Mouse (Mus musculus) CH12.LX (cell line): ENCODE results near the gene Tmx4. TPM values are rescaled to one million over a fixed set of nuclear protein-coding genes. Genes with fewer than 3 reads are reported as not detected.

Experiments used
- DNase-seq: peaks from one replicate; pipeline ENCODE4 v3.0.0-alpha.2; 2013; ENCODE audit errors: extremely low read depth
- H3K27ac ChIP-seq: 2 replicates; pipeline ENCODE4 v1.5.1; 2012; ENCODE audit warnings: low read depth, mild to moderate bottlenecking, control low read depth, moderate library complexity; ENCODE audit not compliant: insufficient read depth
- H3K27me3 ChIP-seq: replicated peaks from 2 replicates; pipeline ENCODE3; 2012; ENCODE audit warnings: inconsistent platforms
- H3K36me3 ChIP-seq, 2 experiments: replicated peaks in 1 of 2; 2 replicates each; pipeline versions ENCODE3 to v1.6.1; 2012; ENCODE audit warnings: inconsistent platforms in 1 of 2, low read length in 1 of 2, mild to moderate bottlenecking in 1 of 2, mixed read lengths in 1 of 2, moderate library complexity in 1 of 2; ENCODE audit not compliant: control insufficient read depth in 1 of 2, insufficient read depth in 1 of 2
- H3K4me1 ChIP-seq, 2 experiments: 2 replicates each; pipeline ENCODE4 v1.6.1; 2012; ENCODE audit warnings: inconsistent platforms in 1 of 2, moderate library complexity in 1 of 2; ENCODE audit not compliant: insufficient read depth in 2 of 2, control insufficient read depth in 1 of 2
- H3K4me2 ChIP-seq: 2 replicates; pipeline ENCODE4 v1.6.1; 2012; ENCODE audit warnings: low read depth, mild to moderate bottlenecking, control low read depth; ENCODE audit not compliant: poor library complexity, insufficient read depth, severe bottlenecking
- H3K4me3 ChIP-seq, 3 experiments: fragments of 150-350 bp in 1 of 3; sonication (generic) in 1 of 3; replicated peaks in 1 of 3; 2 replicates each; pipeline versions ENCODE3 to v1.5.1; 2011 to 2012; ENCODE audit warnings: low read depth in 2 of 3, low read length in 2 of 3, mild to moderate bottlenecking in 2 of 3, moderate library complexity in 2 of 3, control low read depth in 1 of 3, improper control_type of control experiment in 1 of 3, inconsistent platforms in 1 of 3, mixed read lengths in 1 of 3; ENCODE audit not compliant: poor library complexity in 1 of 3
- H3K79me2 ChIP-seq: replicated peaks from 2 replicates; pipeline ENCODE4 v1.6.1; 2012; ENCODE audit warnings: mild to moderate bottlenecking, moderate library complexity; ENCODE audit not compliant: control insufficient read depth, poor library complexity, insufficient read depth, severe bottlenecking; ENCODE audit errors: extremely low read depth
- H3K9ac ChIP-seq: 2 replicates; pipeline ENCODE4 v1.6.1; 2012; ENCODE audit warnings: low read depth, mild to moderate bottlenecking, control low read depth, moderate library complexity; ENCODE audit not compliant: insufficient read depth
- H3K9me3 ChIP-seq: replicated peaks from 2 replicates; pipeline ENCODE3; 2012; ENCODE audit warnings: low read length, inconsistent platforms, mixed read lengths
- BHLHE40 ChIP-seq: IDR thresholded peaks from 2 replicates; pipeline ENCODE4 v1.6.1; 2011; ENCODE audit warnings: mild to moderate bottlenecking, low read depth, low read length, improper control_type of control experiment
- CHD1 ChIP-seq: IDR thresholded peaks from 2 replicates; pipeline ENCODE4 v1.6.1; 2012; ENCODE audit warnings: low read depth, low read length, improper control_type of control experiment, inconsistent platforms
- CHD2 ChIP-seq: IDR thresholded peaks from 2 replicates; pipeline ENCODE4 v1.6.1; 2011; ENCODE audit warnings: low read length, improper control_type of control experiment
- CTCF ChIP-seq, 2 experiments: IDR thresholded peaks in 1 of 2; conservative IDR thresholded peaks in 1 of 2; 2 replicates each; pipeline ENCODE4 v1.5.1; 2011 to 2012; ENCODE audit warnings: low read depth in 2 of 2, low read length in 2 of 2, improper control_type of control experiment in 1 of 2, inconsistent platforms in 1 of 2, mild to moderate bottlenecking in 1 of 2, moderate library complexity in 1 of 2
- E2F4 ChIP-seq: IDR thresholded peaks from 2 replicates; pipeline ENCODE4 v1.6.1; 2011; ENCODE audit warnings: low read depth, low read length, improper control_type of control experiment; ENCODE audit not compliant: insufficient replicate concordance
- ELF1 ChIP-seq: IDR thresholded peaks from 2 replicates; pipeline ENCODE4 v1.6.1; 2014; ENCODE audit warnings: low read depth, mild to moderate bottlenecking, inconsistent platforms, low read length, improper control_type of control experiment
- ETS1 ChIP-seq: conservative IDR thresholded peaks from 2 replicates; pipeline ENCODE4 v1.6.1; 2012; ENCODE audit warnings: low read depth, mild to moderate bottlenecking, inconsistent platforms, low read length, improper control_type of control experiment, moderate library complexity
- JUND ChIP-seq: conservative IDR thresholded peaks from 2 replicates; pipeline ENCODE4 v1.6.1; 2011; ENCODE audit warnings: low read depth, low read length, improper control_type of control experiment
- MAFK ChIP-seq: IDR thresholded peaks from 2 replicates; pipeline ENCODE4 v1.6.1; 2011; ENCODE audit warnings: low read length, improper control_type of control experiment; ENCODE audit not compliant: insufficient replicate concordance
- MAZ ChIP-seq: IDR thresholded peaks from 2 replicates; pipeline ENCODE4 v1.6.1; 2012; ENCODE audit warnings: low read depth, mild to moderate bottlenecking, inconsistent platforms, low read length, improper control_type of control experiment, moderate library complexity
- MXI1 ChIP-seq: IDR thresholded peaks from 2 replicates; pipeline ENCODE4 v1.6.1; 2011; ENCODE audit warnings: mild to moderate bottlenecking, low read depth, low read length, improper control_type of control experiment
- MYC ChIP-seq: IDR thresholded peaks from 2 replicates; pipeline ENCODE4 v1.6.1; 2011; ENCODE audit warnings: low read depth, mild to moderate bottlenecking, improper control_type of control experiment, low read length
- NELFE ChIP-seq: IDR thresholded peaks from 2 replicates; pipeline ENCODE4 v1.6.1; 2011; ENCODE audit warnings: low read depth, low read length, improper control_type of control experiment
- PAX5 ChIP-seq: IDR thresholded peaks from 2 replicates; pipeline ENCODE4 v1.6.1; 2012; ENCODE audit warnings: low read length, inconsistent platforms, mixed read lengths
- POLR2A ChIP-seq: IDR thresholded peaks from 2 replicates; pipeline ENCODE4 v1.6.1; 2011; ENCODE audit warnings: low read depth, mild to moderate bottlenecking, improper control_type of control experiment, low read length
- RAD21 ChIP-seq: IDR thresholded peaks from 2 replicates; pipeline ENCODE4 v1.6.1; 2011; ENCODE audit warnings: low read depth, mild to moderate bottlenecking, low read length, improper control_type of control experiment, moderate library complexity
- RCOR1 ChIP-seq: conservative IDR thresholded peaks from 2 replicates; pipeline ENCODE4 v1.6.1; 2012; ENCODE audit warnings: low read depth, mild to moderate bottlenecking, inconsistent platforms, low read length, improper control_type of control experiment
- SIN3A ChIP-seq: IDR thresholded peaks from 2 replicates; pipeline ENCODE4 v1.6.1; 2012; ENCODE audit warnings: low read length, improper control_type of control experiment, inconsistent platforms
- SMC3 ChIP-seq: IDR thresholded peaks from 2 replicates; pipeline ENCODE4 v1.6.1; 2011; ENCODE audit warnings: low read depth, low read length, improper control_type of control experiment
- TCF12 ChIP-seq: IDR thresholded peaks from 2 replicates; pipeline ENCODE4 v1.6.1; 2014; ENCODE audit warnings: low read depth, mild to moderate bottlenecking, inconsistent platforms, low read length, improper control_type of control experiment
- UBTF ChIP-seq: IDR thresholded peaks from 2 replicates; pipeline ENCODE4 v1.6.1; 2012; ENCODE audit warnings: low read depth, mild to moderate bottlenecking, inconsistent platforms, low read length, improper control_type of control experiment, moderate library complexity
- ZC3H11A ChIP-seq: IDR thresholded peaks from 2 replicates; pipeline ENCODE4 v1.6.1; 2012; ENCODE audit warnings: low read depth, mild to moderate bottlenecking, inconsistent platforms, low read length, improper control_type of control experiment
- ZKSCAN1 ChIP-seq: IDR thresholded peaks from 2 replicates; pipeline ENCODE4 v1.6.1; 2012; ENCODE audit warnings: low read depth, inconsistent platforms, low read length, improper control_type of control experiment, borderline replicate concordance
- ZMIZ1 ChIP-seq: IDR thresholded peaks from 2 replicates; pipeline ENCODE4 v1.6.1; 2012; ENCODE audit warnings: low read depth, mild to moderate bottlenecking, inconsistent platforms, low read length, improper control_type of control experiment
- ZNF384 ChIP-seq: IDR thresholded peaks from 2 replicates; pipeline ENCODE4 v1.6.1; 2012; ENCODE audit warnings: low read depth, low read length, improper control_type of control experiment, inconsistent platforms
- dilution Hi-C: fragments of 300-500 bp; cut with MboI; formaldehyde crosslinking; loops from 2 replicates; pipeline ENCODE4 v1.14.3; 2020; ENCODE audit warnings: low sequenced_read_pairs; ENCODE audit not compliant: extremely low pct_unique_long_range_greater_than_20kb, extremely low pct_ligation_motif_present
- in situ Hi-C: fragments of 300-500 bp; cut with MboI; formaldehyde crosslinking; loops from 3 replicates; pipeline ENCODE4 v1.14.3; 2019; ENCODE audit warnings: low sequenced_read_pairs, low pct_ligation_motif_present, low pct_unique_long_range_greater_than_20kb, mixed read lengths
- polyA plus RNA-seq: library from polyadenylated mRNA; unstranded; fragments of >175 nt; gene quantifications from 2 replicates; pipeline ENCODE4 v1.2.1, GENCODE M21; 2012; ENCODE audit warnings: low read depth; ENCODE audit not compliant: insufficient read length
- total RNA-seq, 2 experiments: library from RNA; depleted of rRNA; stranded (reverse); fragments of 300-350 nt in 1 of 2; fragments of >200 nt in 1 of 2; gene quantifications; 2 replicates each; pipeline ENCODE4 v1.2.3; 2012 to 2014

The Tmx4 gene
- total and polyA plus RNA-seq, 3 experiments = 5.8 to 10.4 (median 9.7) TPM

- dilution Hi-C loops = no loop called here
Observed at GRCm38 (mm10) chr2:134691055-134691454, 47.1 kb upstream of the Tmx4 start.

GRCm38 (mm10) chr2:134682326-134682725, 38.4 kb upstream of the Tmx4 start:
- TF ChIP-seq ZMIZ1 (no peak), MYC (no peak), UBTF (no peak), MAFK (no peak), CHD1 (no peak), E2F4 (no peak)
- Histone ChIP-seq H3K4me1 (no peaks in the 10 kb centered on the region), H3K36me3 (no peaks in the 10 kb centered on the region), H3K9me3 (no peaks in the 10 kb centered on the region), H3K79me2 (no peaks in the 10 kb centered on the region), H3K4me2 (no peak overlapping the region), H3K27ac (no peak overlapping the region), H3K4me3 (no peak overlapping the region), H3K27me3 (no peaks in the 10 kb centered on the region), H3K9ac (no peak overlapping the region)
- dilution Hi-C loops (no loop called here), in situ Hi-C loops (loop anchor here (25.0 kb wide), 1 partner anchor 655 kb away; no protein-coding TSS in a partner anchor)
- no peak for DNase-seq

More at GRCm38 (mm10) chr2:134691055-134691454, 47.1 kb upstream of the Tmx4 start:
- Histone ChIP-seq H3K79me2 (no peaks in the 10 kb centered on the region), H3K9ac (no peak overlapping the region), H3K4me2 (no peak overlapping the region), H3K4me1 (no peaks in the 10 kb centered on the region), H3K4me3 (no peak overlapping the region), H3K27ac (no peak overlapping the region), H3K9me3 (no peaks in the 10 kb centered on the region), H3K36me3 (no peaks in the 10 kb centered on the region), H3K27me3 (no peaks in the 10 kb centered on the region)
- DNase-seq = no peak
- TF ChIP-seq CHD2 (no peak), ZKSCAN1 (no peak), UBTF (no peak), CTCF (conservative IDR thresholded peaks at IDR 0.05 in 1 of 2, IDR thresholded peaks at IDR 0.05 in 1 of 2; ENCODE audit: low read depth in 2 of 2, low read length in 2 of 2) (no peak), PAX5 (no peak), POLR2A (no peak), RCOR1 (no peak), TCF12 (no peak)
- in situ Hi-C loops = loop anchor here (25.0 kb wide), 1 partner anchor 646 kb away; no protein-coding TSS in a partner anchor

GRCm38 (mm10) chr2:134681271-134681961, 37.5 kb upstream of the Tmx4 start:
- peak; percentile 35 for DNase-seq
- Histone ChIP-seq H3K4me2 (no peak overlapping the region), H3K9me3 (no peaks in the 10 kb centered on the region), H3K79me2 (no peaks in the 10 kb centered on the region), H3K4me3 (no peak overlapping the region), H3K27me3 (no peaks in the 10 kb centered on the region), H3K4me1 (no peaks in the 10 kb centered on the region), H3K36me3 (no peaks in the 10 kb centered on the region), H3K9ac (no peak overlapping the region), H3K27ac (no peak overlapping the region)
- in situ Hi-C loops = loop anchor here (25.0 kb wide), 1 partner anchor 656 kb away; no protein-coding TSS in a partner anchor
- dilution Hi-C loops = no loop called here
- TF ChIP-seq RCOR1 (no peak), RAD21 (peak; percentile 56), SMC3 (peak; percentile 45), NELFE (no peak), MAFK (no peak), ZKSCAN1 (no peak), SIN3A (no peak), MAZ (no peak), ZC3H11A (no peak), BHLHE40 (no peak), ELF1 (no peak), ZNF384 (no peak), JUND (no peak), MXI1 (no peak), ETS1 (no peak), CTCF (conservative IDR thresholded peaks at IDR 0.05 in 1 of 2, IDR thresholded peaks at IDR 0.05 in 1 of 2; ENCODE audit: low read depth in 2 of 2, low read length in 2 of 2) (peak in 1 of 2 experiments; percentile 63; a peak in 2 of 4 replicates)
